Mouse (Mus musculus): ENCODE data around the gene 3110082I17Rik. TPM values are rescaled to one million over a fixed set of nuclear protein-coding genes. Genes with fewer than 3 reads are reported as not detected.

3110082I17Rik gene
- polyA plus RNA-seq, 1 experiment from 2014 or later, result 21.3 TPM

GRCm38 (mm10) chr5:139407121-139407885 is 53.0 kb downstream of the 3110082I17Rik start:
- H3K9me3 ChIP-seq (replicated peaks), result no peaks in the 10 kb centered on the region
- no peak for ATAC-seq (ENCODE audit: insufficient number of reproducible peaks, low FRiP score)
- H3K27me3 ChIP-seq (replicated peaks), result peaks cover 21% of the 10 kb centered on the region
- no peak overlapping the region for H3K9ac ChIP-seq
- no peaks in the 10 kb centered on the region for H3K36me3 ChIP-seq
- peaks cover 44% of the 10 kb centered on the region for H3K4me1 ChIP-seq (replicated peaks)
- no peak overlapping the region for H3K4me2 ChIP-seq
- no peak overlapping the region for H3K4me3 ChIP-seq
- no peak overlapping the region for H3K27ac ChIP-seq (ENCODE audit: poor library complexity, severe bottlenecking)
- WGBS, result 84% methylated on average over 14 of the region's 14 CpGs

- Histone ChIP-seq H3K27ac (ENCODE audit: poor library complexity, severe bottlenecking) (no peak overlapping the region), H3K4me2 (no peak overlapping the region), H3K27me3 (replicated peaks) (peaks cover 8% of the 10 kb centered on the region), H3K4me1 (replicated peaks) (peaks cover 44% of the 10 kb centered on the region), H3K36me3 (no peaks in the 10 kb centered on the region), H3K4me3 (no peak overlapping the region), H3K9me3 (replicated peaks) (no peaks in the 10 kb centered on the region), H3K9ac (no peak overlapping the region)
- WGBS, result 43% methylated on average over 3 of the region's 3 CpGs
- ATAC-seq (ENCODE audit: insufficient number of reproducible peaks, low FRiP score), result no peak
Observed at GRCm38 (mm10) chr5:139405953-139406352, 54.4 kb downstream of the 3110082I17Rik start.

- H3K4me3 ChIP-seq, result no peak overlapping the region
- no peak overlapping the region for H3K9ac ChIP-seq
- no peak overlapping the region for H3K4me2 ChIP-seq
- peaks cover 4% of the 10 kb centered on the region; the same call in 1 of the 2 replicates for H3K27me3 ChIP-seq (replicated peaks)
- H3K27ac ChIP-seq (ENCODE audit: poor library complexity, severe bottlenecking), result no peak overlapping the region
- H3K4me1 ChIP-seq (replicated peaks), result peaks cover 40% of the 10 kb centered on the region
- H3K36me3 ChIP-seq, result no peaks in the 10 kb centered on the region
- no peak for ATAC-seq (ENCODE audit: insufficient number of reproducible peaks, low FRiP score)
- H3K9me3 ChIP-seq (replicated peaks), result no peaks in the 10 kb centered on the region
- 69% methylated on average over 7 of the region's 7 CpGs for WGBS
Observed at GRCm38 (mm10) chr5:139405478-139405877, 54.8 kb downstream of the 3110082I17Rik start.

GRCm38 (mm10) chr5:139404801-139405401 is 55.4 kb downstream of the 3110082I17Rik start, which contains the start of gene C130050O18Rik:
Gene C130050O18Rik, plus strand, starts transcription at chr5:139405280.
- 0 out of 2 replicates have a peak, but pooled peaks have one; percentile 12 for ATAC-seq (ENCODE audit: insufficient number of reproducible peaks, low FRiP score)
- Histone ChIP-seq H3K4me3 (no peak within 1 kb of the TSS), H3K9me3 (replicated peaks) (no peaks in the 10 kb centered on the region), H3K4me2 (no peak within 1 kb of the TSS), H3K27me3 (replicated peaks) (peaks cover 4% of the 10 kb centered on the region; the same call in 1 of the 2 replicates), H3K4me1 (replicated peaks) (peaks cover 35% of the 10 kb centered on the region), H3K9ac (no peak within 1 kb of the TSS), H3K27ac (ENCODE audit: poor library complexity, severe bottlenecking) (no peak within 1 kb of the TSS), H3K36me3 (no peaks in the 10 kb centered on the region)
- WGBS, result 64% methylated on average over 6 of the region's 6 CpGs

- peaks cover 26% of the 10 kb centered on the region for H3K4me1 ChIP-seq (replicated peaks)
- ATAC-seq (ENCODE audit: insufficient number of reproducible peaks, low FRiP score), result no peak
- H3K4me3 ChIP-seq, result no peak overlapping the region
- peaks cover 4% of the 10 kb centered on the region; the same call in 1 of the 2 replicates for H3K27me3 ChIP-seq (replicated peaks)
- WGBS, result 86% methylated on average over 8 of the region's 8 CpGs
- H3K9ac ChIP-seq, result no peak overlapping the region
- H3K36me3 ChIP-seq, result no peaks in the 10 kb centered on the region
- H3K9me3 ChIP-seq (replicated peaks), result no peaks in the 10 kb centered on the region
- no peak overlapping the region for H3K27ac ChIP-seq (ENCODE audit: poor library complexity, severe bottlenecking)
- H3K4me2 ChIP-seq, result no peak overlapping the region
Observed at GRCm38 (mm10) chr5:139403692-139404260, 56.6 kb downstream of the 3110082I17Rik start.

GRCm38 (mm10) chr5:139402106-139402505 is 58.2 kb downstream of the 3110082I17Rik start:
- WGBS, result 84% methylated on average over 2 of the region's 2 CpGs
- Histone ChIP-seq H3K4me2 (no peak overlapping the region), H3K27ac (ENCODE audit: poor library complexity, severe bottlenecking) (no peak overlapping the region), H3K4me1 (replicated peaks) (peaks cover 36% of the 10 kb centered on the region), H3K27me3 (replicated peaks) (peaks cover 3% of the 10 kb centered on the region; the same call in 1 of the 2 replicates), H3K9ac (no peak overlapping the region), H3K9me3 (replicated peaks) (no peaks in the 10 kb centered on the region), H3K36me3 (no peaks in the 10 kb centered on the region), H3K4me3 (no peak overlapping the region)
- ATAC-seq (ENCODE audit: insufficient number of reproducible peaks, low FRiP score), result no peak

GRCm38 (mm10) chr5:139399991-139400390 is 60.3 kb downstream of the 3110082I17Rik start:
- Histone ChIP-seq H3K9ac (no peak overlapping the region), H3K27ac (ENCODE audit: poor library complexity, severe bottlenecking) (no peak overlapping the region), H3K4me2 (no peak overlapping the region), H3K4me3 (no peak overlapping the region), H3K9me3 (replicated peaks) (no peaks in the 10 kb centered on the region), H3K36me3 (no peaks in the 10 kb centered on the region), H3K27me3 (replicated peaks) (no peaks in the 10 kb centered on the region; the same call in 1 of the 2 replicates), H3K4me1 (replicated peaks) (peaks cover 23% of the 10 kb centered on the region)
- ATAC-seq (ENCODE audit: insufficient number of reproducible peaks, low FRiP score), result no peak
- 75% methylated on average over 14 of the region's 14 CpGs for WGBS

GRCm38 (mm10) chr5:139398786-139399185 is 61.5 kb downstream of the 3110082I17Rik start:
- Histone ChIP-seq H3K27me3 (replicated peaks) (no peaks in the 10 kb centered on the region; the same call in 1 of the 2 replicates), H3K36me3 (peaks cover 4% of the 10 kb centered on the region; the same call in 1 of the 2 replicates), H3K4me3 (no peak overlapping the region), H3K27ac (ENCODE audit: poor library complexity, severe bottlenecking) (no peak overlapping the region), H3K9ac (no peak overlapping the region), H3K4me1 (replicated peaks) (peaks cover 24% of the 10 kb centered on the region), H3K9me3 (replicated peaks) (no peaks in the 10 kb centered on the region), H3K4me2 (no peak overlapping the region)
- ATAC-seq (ENCODE audit: insufficient number of reproducible peaks, low FRiP score), result no peak
- WGBS, result 76% methylated on average over 5 of the region's 5 CpGs

GRCm38 (mm10) chr5:139397959-139398753 is 62.2 kb downstream of the 3110082I17Rik start:
- WGBS, result 15% methylated on average over 5 of the region's 5 CpGs
- H3K9ac ChIP-seq, result no peak overlapping the region
- H3K4me3 ChIP-seq, result no peak overlapping the region
- H3K9me3 ChIP-seq (replicated peaks), result no peaks in the 10 kb centered on the region
- peak; percentile 54 for ATAC-seq (ENCODE audit: insufficient number of reproducible peaks, low FRiP score)
- H3K27me3 ChIP-seq (replicated peaks), result no peaks in the 10 kb centered on the region; the same call in 1 of the 2 replicates
- H3K36me3 ChIP-seq, result peaks cover 9% of the 10 kb centered on the region
- H3K4me1 ChIP-seq (replicated peaks), result peaks cover 24% of the 10 kb centered on the region
- H3K27ac ChIP-seq (ENCODE audit: poor library complexity, severe bottlenecking), result no peak overlapping the region
- peak overlapping the region; percentile 10; the same call in 1 of the 2 replicates for H3K4me2 ChIP-seq

- Histone ChIP-seq H3K4me2 (no peak overlapping the region), H3K9ac (no peak overlapping the region), H3K4me3 (no peak overlapping the region), H3K36me3 (peaks cover 16% of the 10 kb centered on the region), H3K9me3 (replicated peaks) (no peaks in the 10 kb centered on the region), H3K27me3 (replicated peaks) (no peaks in the 10 kb centered on the region), H3K4me1 (replicated peaks) (peaks cover 24% of the 10 kb centered on the region), H3K27ac (ENCODE audit: poor library complexity, severe bottlenecking) (no peak overlapping the region)
- 82% methylated on average over 4 of the region's 4 CpGs for WGBS
- no peak for ATAC-seq (ENCODE audit: insufficient number of reproducible peaks, low FRiP score)
Observed at GRCm38 (mm10) chr5:139397359-139397916, 62.9 kb downstream of the 3110082I17Rik start.
